Mouse (Mus musculus): Measurements from ENCODE around the gene Ifnk. TPM values are rescaled to one million over a fixed set of nuclear protein-coding genes. Genes with fewer than 3 reads are reported as not detected.
A peak's percentile ranks its signal among the peaks of the same experiment; 100 is the strongest.

Gene Ifnk
- total and polyA plus RNA-seq, 3 experiments: not detected

GRCm38 (mm10) chr4:35117144-35117543 is 34.7 kb upstream of the Ifnk start:
- Histone ChIP-seq H3K27me3 (ENCODE audit: control insufficient read depth in 1 of 2, insufficient read depth in 2 of 2, low read length in 2 of 2) (no peaks in the 10 kb centered on the region), H3K4me3 (ENCODE audit: control insufficient read depth in 1 of 2, insufficient read depth in 1 of 2, low read depth in 2 of 2, low read length in 2 of 2) (no peak overlapping the region), H3K9me3 (replicated peaks; ENCODE audit: insufficient read depth, low read length) (no peaks in the 10 kb centered on the region), H3K36me3 (ENCODE audit: control insufficient read depth in 1 of 2, insufficient read depth in 2 of 2, low read length in 2 of 2) (no peaks in the 10 kb centered on the region), H3K9ac (ENCODE audit: control insufficient read depth, low read depth, low read length, poor library complexity, severe bottlenecking) (no peak overlapping the region), H3K79me2 (ENCODE audit: control insufficient read depth, insufficient read depth, low read length, poor library complexity) (no peaks in the 10 kb centered on the region), H3K4me1 (ENCODE audit: control insufficient read depth in 1 of 2, insufficient read depth in 2 of 2, low read length in 2 of 2) (no peaks in the 10 kb centered on the region), H3K27ac (ENCODE audit: control insufficient read depth, low read depth, low read length) (no peak overlapping the region)
- peak; percentile 36 for DNase-seq (ENCODE audit: low read depth, low spot score)
- TF ChIP-seq SMC3 (IDR thresholded peaks at IDR 0.05; ENCODE audit: low read depth, low read length) (no peak), JUND (IDR thresholded peaks at IDR 0.05; ENCODE audit: low read depth, low read length) (peak; percentile 39; the same call in 1 of the 2 replicates)

- Histone ChIP-seq H3K9me3 (replicated peaks; ENCODE audit: insufficient read depth, low read length) (no peaks in the 10 kb centered on the region), H3K36me3 (ENCODE audit: control insufficient read depth in 1 of 2, insufficient read depth in 2 of 2, low read length in 2 of 2) (no peaks in the 10 kb centered on the region), H3K27ac (ENCODE audit: control insufficient read depth, low read depth, low read length) (no peak overlapping the region), H3K4me1 (ENCODE audit: control insufficient read depth in 1 of 2, insufficient read depth in 2 of 2, low read length in 2 of 2) (no peaks in the 10 kb centered on the region), H3K9ac (ENCODE audit: control insufficient read depth, low read depth, low read length, poor library complexity, severe bottlenecking) (no peak overlapping the region), H3K27me3 (ENCODE audit: control insufficient read depth in 1 of 2, insufficient read depth in 2 of 2, low read length in 2 of 2) (no peaks in the 10 kb centered on the region), H3K79me2 (ENCODE audit: control insufficient read depth, insufficient read depth, low read length, poor library complexity) (no peaks in the 10 kb centered on the region), H3K4me3 (ENCODE audit: control insufficient read depth in 1 of 2, insufficient read depth in 1 of 2, low read depth in 2 of 2, low read length in 2 of 2) (no peak overlapping the region)
- no peak for DNase-seq (ENCODE audit: low read depth, low spot score)
- TF ChIP-seq GATA1 (IDR thresholded peaks at IDR 0.05; ENCODE audit: low read depth, low read length) (no peak), ZMIZ1 (IDR thresholded peaks at IDR 0.05; ENCODE audit: low read depth, low read length) (no peak), NELFE (IDR thresholded peaks at IDR 0.05; ENCODE audit: low read depth, low read length) (no peak), CHD1 (IDR thresholded peaks at IDR 0.05; ENCODE audit: low read depth, low read length) (no peak), POLR2A (IDR thresholded peaks at IDR 0.05; ENCODE audit: control insufficient read depth in 1 of 2, insufficient read depth in 1 of 2, low read depth in 1 of 2, low read length in 2 of 2, poor library complexity in 1 of 2) (no peak)
These were observed 33.0 kb upstream of the Ifnk start for GRCm38 (mm10) chr4:35118851-35119250.

GRCm38 (mm10) chr4:35120159-35120558 is 31.7 kb upstream of the Ifnk start:
- H3K4me3 ChIP-seq (ENCODE audit: control insufficient read depth in 1 of 2, insufficient read depth in 1 of 2, low read depth in 2 of 2, low read length in 2 of 2): no peak overlapping the region
- H3K27ac ChIP-seq (ENCODE audit: control insufficient read depth, low read depth, low read length): no peak overlapping the region
- no peaks in the 10 kb centered on the region for H3K79me2 ChIP-seq (ENCODE audit: control insufficient read depth, insufficient read depth, low read length, poor library complexity)
- H3K9me3 ChIP-seq (replicated peaks; ENCODE audit: insufficient read depth, low read length): no peaks in the 10 kb centered on the region
- TF ChIP-seq USF2 (IDR thresholded peaks at IDR 0.05; ENCODE audit: borderline replicate concordance in 1 of 2, insufficient read depth in 1 of 2, low read depth in 1 of 2, low read length in 2 of 2) (no peak), KAT2A (conservative IDR thresholded peaks at IDR 0.05; ENCODE audit: low read depth, low read length) (no peak), MAX (IDR thresholded peaks at IDR 0.05; ENCODE audit: low read length) (no peak), MYB (IDR thresholded peaks at IDR 0.05; ENCODE audit: low read depth, low read length) (no peak), ZNF384 (IDR thresholded peaks at IDR 0.05; ENCODE audit: low read depth, low read length) (no peak), ETS1 (IDR thresholded peaks at IDR 0.05; ENCODE audit: low read depth, low read length) (no peak), POLR2A (IDR thresholded peaks at IDR 0.05; ENCODE audit: control insufficient read depth in 1 of 2, insufficient read depth in 1 of 2, low read depth in 1 of 2, low read length in 2 of 2, poor library complexity in 1 of 2) (no peak), ZMIZ1 (IDR thresholded peaks at IDR 0.05; ENCODE audit: low read depth, low read length) (no peak), RAD21 (IDR thresholded peaks at IDR 0.05; ENCODE audit: low read depth, low read length) (no peak), CHD2 (IDR thresholded peaks at IDR 0.05; ENCODE audit: low read length) (no peak), ZKSCAN1 (IDR thresholded peaks at IDR 0.05; ENCODE audit: low read depth, low read length) (no peak)
- H3K4me1 ChIP-seq (ENCODE audit: control insufficient read depth in 1 of 2, insufficient read depth in 2 of 2, low read length in 2 of 2): no peaks in the 10 kb centered on the region
- H3K36me3 ChIP-seq (ENCODE audit: control insufficient read depth in 1 of 2, insufficient read depth in 2 of 2, low read length in 2 of 2): no peaks in the 10 kb centered on the region
- DNase-seq (ENCODE audit: low read depth, low spot score): no peak
- no peaks in the 10 kb centered on the region for H3K27me3 ChIP-seq (ENCODE audit: control insufficient read depth in 1 of 2, insufficient read depth in 2 of 2, low read length in 2 of 2)
- no peak overlapping the region for H3K9ac ChIP-seq (ENCODE audit: control insufficient read depth, low read depth, low read length, poor library complexity, severe bottlenecking)
